Mouse (Mus musculus) sigmoid colon, adult 10 weeks (tissue): Measurements from ENCODE around the gene Serpina1a. TPM values are rescaled to one million over a fixed set of nuclear protein-coding genes. Genes with fewer than 3 reads are reported as not detected.

Source experiments
- polyA plus RNA-seq: library from polyadenylated mRNA; stranded (reverse); fragments of 350-450 nt; fragmentation: Illumina TruSeq; extraction: RNeasy Lipid Tissue Mini Kit (QIAGEN cat#74804); gene quantifications from one replicate; pipeline ENCODE4 v1.2.3, GENCODE M21; 2014; ENCODE audit warnings: low read depth, low replicate concordance

The Serpina1a gene
- not detected for polyA plus RNA-seq

GRCm38 (mm10) chr12:103863101-103863974 is at the start of gene Serpina1a:
TSS of gene Serpina1a (minus strand) at chr12:103863562.

GRCm38 (mm10) chr12:103904837-103905340 is 41.5 kb upstream of the Serpina1a start, which contains the start of gene Serpina1c:
TSS of gene Serpina1c (minus strand) at chr12:103904887.

GRCm38 (mm10) chr12:103830273-103830672 is 33.1 kb downstream of the Serpina1a start, which contains the start of gene Serpina1b:
TSS of gene Serpina1b (minus strand) at chr12:103830373.

Other genes starting within 250 kb of the Serpina1a start
- 0.13 TPM for gene Serpina10, start 232.1 kb downstream of the Serpina1a start, polyA plus RNA-seq
- gene Serpina6, start 206.3 kb downstream of the Serpina1a start, polyA plus RNA-seq = not detected
- gene Serpina16, start 187.4 kb downstream of the Serpina1a start, polyA plus RNA-seq = not detected
- not detected for gene Serpina1f, start 168.0 kb downstream of the Serpina1a start, polyA plus RNA-seq
- gene Serpina1d, start 90.0 kb downstream of the Serpina1a start, polyA plus RNA-seq = not detected
- gene Serpina1b, start 33.2 kb downstream of the Serpina1a start, polyA plus RNA-seq = 0.98 TPM
- not detected for gene Serpina1c, start 41.3 kb upstream of the Serpina1a start, polyA plus RNA-seq
- 0.57 TPM for gene Serpina1e, start 95.4 kb upstream of the Serpina1a start, polyA plus RNA-seq
- gene Serpina11, start 126.4 kb upstream of the Serpina1a start, polyA plus RNA-seq = not detected
- 0.69 TPM for gene Serpina9, start 150.2 kb upstream of the Serpina1a start, polyA plus RNA-seq
- not detected for gene Serpina12, start 180.9 kb upstream of the Serpina1a start, polyA plus RNA-seq
- gene Serpina5, start 237.6 kb upstream of the Serpina1a start, polyA plus RNA-seq = not detected
- not detected for gene Serpina3a, start 249.2 kb upstream of the Serpina1a start, polyA plus RNA-seq